Comparison of ENCODE assay signal across 8 mouse cellular contexts in the genomic region with DNA sequence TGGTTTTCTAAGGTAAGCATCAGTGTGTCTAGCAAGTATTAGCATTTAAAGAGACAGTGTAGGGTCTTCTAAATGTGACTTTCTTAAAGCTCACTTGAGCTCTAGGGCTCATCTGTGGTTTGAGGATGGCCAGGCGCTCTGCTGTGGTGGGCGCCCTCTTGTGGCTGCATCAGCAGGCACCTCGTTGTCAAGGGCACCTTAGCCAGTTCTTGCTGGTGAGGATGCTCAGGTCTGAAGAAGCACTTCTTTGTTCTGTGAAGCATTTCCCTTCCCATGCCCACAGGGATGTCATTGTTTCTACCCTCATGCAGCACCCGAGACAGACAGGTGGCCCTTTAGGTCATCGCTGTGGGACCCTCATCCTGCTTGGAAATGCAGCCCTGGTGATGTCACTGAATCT.
DNase-seq lines count a peak whose midpoint lies in the region; ATAC-seq and TF ChIP-seq lines count a peak whose summit lies in the region.

No protein-coding gene starts in this region.

- no peaks in the 10 kb centered on the region for H3K4me1 ChIP-seq in liver, adult 2 months (ENCODE audit: control insufficient read depth, insufficient read depth, low read length)
- no peaks in the 10 kb centered on the region for H3K4me1 ChIP-seq in liver, embryonic 12.5 days
- H3K4me1 ChIP-seq in embryonic facial prominence, embryonic 11.5 days (ENCODE audit: control insufficient read depth, insufficient read depth, low read length): no peaks in the 10 kb centered on the region
- H3K4me1 ChIP-seq in hindbrain, embryonic 15.5 days (replicated peaks): peaks cover 45% of the 10 kb centered on the region

- peak; percentile 95 for TF ChIP-seq CTCF in liver, adult 2 months (IDR thresholded peaks at IDR 0.05; ENCODE audit: low read depth, low read length)

- no peak overlapping the region for H3K4me3 ChIP-seq in liver, adult 2 months (ENCODE audit: insufficient read depth, low read depth, low read length)
- H3K4me3 ChIP-seq in liver, embryonic 12.5 days: no peak overlapping the region
- H3K4me3 ChIP-seq in embryonic facial prominence, embryonic 11.5 days (ENCODE audit: low read depth, low read length): no peak overlapping the region
- no peak overlapping the region for H3K4me3 ChIP-seq in hindbrain, embryonic 15.5 days

- H3K27me3 ChIP-seq in liver, adult 2 months (ENCODE audit: control insufficient read depth, insufficient read depth, low read length): no peaks in the 10 kb centered on the region
- no peaks in the 10 kb centered on the region for H3K27me3 ChIP-seq in liver, embryonic 12.5 days (replicated peaks)
- H3K27me3 ChIP-seq in embryonic facial prominence, embryonic 11.5 days (ENCODE audit: control insufficient read depth, insufficient read depth, low read length): no peaks in the 10 kb centered on the region
- no peaks in the 10 kb centered on the region for H3K27me3 ChIP-seq in hindbrain, embryonic 15.5 days

- H3K27ac ChIP-seq in liver, adult 2 months (replicated peaks; ENCODE audit: insufficient read depth, low read depth, low read length): no peak overlapping the region
- H3K27ac ChIP-seq in liver, embryonic 12.5 days: no peak overlapping the region
- no peak overlapping the region for H3K27ac ChIP-seq in embryonic facial prominence, embryonic 11.5 days (replicated peaks; ENCODE audit: low read depth, low read length)
- peak overlapping the region; percentile 42; the same call in 1 of the 2 replicates for H3K27ac ChIP-seq in hindbrain, embryonic 15.5 days (replicated peaks)

- H3K79me2 ChIP-seq in liver, adult 2 months (ENCODE audit: control insufficient read depth, insufficient read depth, low read length): 0 out of 2 replicates have a peak, but pooled peaks cover 2% of the 10 kb centered on the region

- peak; percentile 21 for DNase-seq in liver, adult 2 months (ENCODE audit: extremely low read depth, low read depth, low spot score)
- DNase-seq in adrenal gland, postnatal 25 days: peak; percentile 79
- DNase-seq in embryonic facial prominence, embryonic 11.5 days (ENCODE audit: low spot score): peak; percentile 71
- peak; percentile 81 to 83 for DNase-seq in left cerebral cortex, postnatal 14 days (ENCODE audit: low spot score in 2 of 2)
- DNase-seq in neural tube, embryonic 10.5 days (ENCODE audit: extremely low spot score, low spot score): peak; percentile 58
- peak; percentile 35 to 37 for DNase-seq in thymus, postnatal 36 days

- intact Hi-C loops in left cerebral cortex, postnatal 14 days (cut with DNase I): loop anchor here (2.0 kb wide), 1 partner anchor 370 kb away; no protein-coding TSS in a partner anchor

- H3K9me3 ChIP-seq in liver, embryonic 12.5 days (replicated peaks): no peaks in the 10 kb centered on the region
- no peaks in the 10 kb centered on the region for H3K9me3 ChIP-seq in embryonic facial prominence, embryonic 11.5 days (replicated peaks; ENCODE audit: control insufficient read depth, low read length)
- no peaks in the 10 kb centered on the region for H3K9me3 ChIP-seq in hindbrain, embryonic 15.5 days

- no peak for ATAC-seq in liver, embryonic 12.5 days
- ATAC-seq in embryonic facial prominence, embryonic 11.5 days (replicated peaks; ENCODE audit: insufficient number of reproducible peaks, low FRiP score, low TSS enrichment, low read depth): no peak; the same call in 1 of the 2 replicates
- peak; percentile 27; the same call in 1 of the 2 replicates for ATAC-seq in hindbrain, embryonic 15.5 days (ENCODE audit: low FRiP score, low read depth)

- H3K36me3 ChIP-seq in liver, adult 2 months (ENCODE audit: control insufficient read depth, insufficient read depth, low read length): no peaks in the 10 kb centered on the region
- H3K36me3 ChIP-seq in liver, embryonic 12.5 days: peaks cover 5% of the 10 kb centered on the region; the same call in 1 of the 2 replicates
- H3K36me3 ChIP-seq in embryonic facial prominence, embryonic 11.5 days (replicated peaks; ENCODE audit: control insufficient read depth, insufficient read depth, low read depth, low read length): no peaks in the 10 kb centered on the region; the same call in 1 of the 2 replicates
- peaks cover 11% of the 10 kb centered on the region; the same call in 1 of the 2 replicates for H3K36me3 ChIP-seq in hindbrain, embryonic 15.5 days

- H3K4me2 ChIP-seq in liver, embryonic 12.5 days: no peak overlapping the region
- no peak overlapping the region for H3K4me2 ChIP-seq in embryonic facial prominence, embryonic 11.5 days (ENCODE audit: low read depth, low read length)
- no peak overlapping the region for H3K4me2 ChIP-seq in hindbrain, embryonic 15.5 days

- 51% methylated on average over 5 of the region's 5 CpGs for WGBS in liver, adult 2 months
- WGBS in liver, embryonic 12.5 days (ENCODE audit: insufficient replicate concordance): 30% methylated on average over 5 of the region's 5 CpGs
- 39% methylated on average over 5 of the region's 5 CpGs for WGBS in embryonic facial prominence, embryonic 11.5 days
- WGBS in hindbrain, embryonic 15.5 days: 29% methylated on average over 5 of the region's 5 CpGs

- no peak overlapping the region for H3K9ac ChIP-seq in liver, adult 2 months (ENCODE audit: low read depth, low read length)
- no peak overlapping the region for H3K9ac ChIP-seq in liver, embryonic 12.5 days
- no peak overlapping the region for H3K9ac ChIP-seq in embryonic facial prominence, embryonic 11.5 days (replicated peaks; ENCODE audit: low read length)
- no peak overlapping the region for H3K9ac ChIP-seq in hindbrain, embryonic 15.5 days

- TF ChIP-seq POLR2A in liver, adult 2 months (IDR thresholded peaks at IDR 0.05; ENCODE audit: extremely low read depth, insufficient read depth, low read length): no peak

Comparison
In these comparisons a context has a peak if more than half of its experiments do, and no peak if none do; other contexts are left out.
1. DNase-seq: peak in every context shown above with its lines; median percentile 82 in left cerebral cortex, postnatal 14 days; 79 in adrenal gland, postnatal 25 days; 71 in embryonic facial prominence, embryonic 11.5 days; 58 in neural tube, embryonic 10.5 days; 36 in thymus, postnatal 36 days; 21 in liver, adult 2 months.